Mouse (Mus musculus) megakaryocyte, embryonic 14.5 days (primary cell): ENCODE results near the gene Aknad1.

Experiments used
- FLI1 ChIP-seq: IDR thresholded peaks from 2 replicates; pipeline ENCODE4 v1.6.1; 2012; ENCODE audit warnings: low read length, inconsistent platforms, mixed read lengths
- GATA1 ChIP-seq: IDR thresholded peaks from 3 replicates; pipeline ENCODE4 v1.6.1; 2012; ENCODE audit warnings: mixed read lengths, low read length, inconsistent platforms, borderline replicate concordance

DNA sequence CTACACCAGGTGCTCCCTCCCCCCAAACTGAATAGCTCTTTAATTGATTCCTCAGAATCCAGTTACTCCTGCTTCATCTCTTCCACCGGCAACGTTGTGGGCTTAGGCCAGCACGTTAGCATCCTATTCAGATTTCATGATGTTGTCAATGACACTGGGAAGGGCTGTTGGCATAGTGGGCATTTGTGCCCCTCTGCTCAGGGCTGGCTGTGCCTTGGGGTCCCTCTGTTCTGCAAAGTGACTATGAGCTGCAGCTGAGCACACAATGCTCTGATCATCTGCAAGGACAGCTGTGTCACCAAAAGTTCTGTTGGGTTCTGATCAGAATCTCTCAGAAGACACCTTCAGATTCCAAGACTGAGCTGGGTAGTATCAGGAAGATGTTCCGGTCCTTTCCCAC, 4.6 kb downstream of the Aknad1 start:
- TF ChIP-seq GATA1 (no peak), FLI1 (no peak)
